Mouse (Mus musculus) CH12.LX (cell line): Measurements from ENCODE around the gene Zfp771. TPM values are rescaled to one million over a fixed set of nuclear protein-coding genes. Genes with fewer than 3 reads are reported as not detected.

Source experiments
- DNase-seq: peaks from one replicate; pipeline ENCODE4 v3.0.0-alpha.2; 2013; ENCODE audit errors: extremely low read depth
- H3K27ac ChIP-seq: 2 replicates; pipeline ENCODE4 v1.5.1; 2012; ENCODE audit warnings: low read depth, mild to moderate bottlenecking, control low read depth, moderate library complexity; ENCODE audit not compliant: insufficient read depth
- H3K27me3 ChIP-seq: replicated peaks from 2 replicates; pipeline ENCODE3; 2012; ENCODE audit warnings: inconsistent platforms
- H3K36me3 ChIP-seq, 2 experiments: replicated peaks in 1 of 2; 2 replicates each; pipeline versions ENCODE3 to v1.6.1; 2012; ENCODE audit warnings: inconsistent platforms in 1 of 2, low read length in 1 of 2, mild to moderate bottlenecking in 1 of 2, mixed read lengths in 1 of 2, moderate library complexity in 1 of 2; ENCODE audit not compliant: control insufficient read depth in 1 of 2, insufficient read depth in 1 of 2
- H3K4me1 ChIP-seq, 2 experiments: 2 replicates each; pipeline ENCODE4 v1.6.1; 2012; ENCODE audit warnings: inconsistent platforms in 1 of 2, moderate library complexity in 1 of 2; ENCODE audit not compliant: insufficient read depth in 2 of 2, control insufficient read depth in 1 of 2
- H3K4me2 ChIP-seq: 2 replicates; pipeline ENCODE4 v1.6.1; 2012; ENCODE audit warnings: low read depth, mild to moderate bottlenecking, control low read depth; ENCODE audit not compliant: poor library complexity, insufficient read depth, severe bottlenecking
- H3K4me3 ChIP-seq, 3 experiments: fragments of 150-350 bp in 1 of 3; sonication (generic) in 1 of 3; replicated peaks in 1 of 3; 2 replicates each; pipeline versions ENCODE3 to v1.5.1; 2011 to 2012; ENCODE audit warnings: low read depth in 2 of 3, low read length in 2 of 3, mild to moderate bottlenecking in 2 of 3, moderate library complexity in 2 of 3, control low read depth in 1 of 3, improper control_type of control experiment in 1 of 3, inconsistent platforms in 1 of 3, mixed read lengths in 1 of 3; ENCODE audit not compliant: poor library complexity in 1 of 3
- H3K79me2 ChIP-seq: replicated peaks from 2 replicates; pipeline ENCODE4 v1.6.1; 2012; ENCODE audit warnings: mild to moderate bottlenecking, moderate library complexity; ENCODE audit not compliant: control insufficient read depth, poor library complexity, insufficient read depth, severe bottlenecking; ENCODE audit errors: extremely low read depth
- H3K9ac ChIP-seq: 2 replicates; pipeline ENCODE4 v1.6.1; 2012; ENCODE audit warnings: low read depth, mild to moderate bottlenecking, control low read depth, moderate library complexity; ENCODE audit not compliant: insufficient read depth
- H3K9me3 ChIP-seq: replicated peaks from 2 replicates; pipeline ENCODE3; 2012; ENCODE audit warnings: low read length, inconsistent platforms, mixed read lengths
- BHLHE40 ChIP-seq: IDR thresholded peaks from 2 replicates; pipeline ENCODE4 v1.6.1; 2011; ENCODE audit warnings: mild to moderate bottlenecking, low read depth, low read length, improper control_type of control experiment
- CHD2 ChIP-seq: IDR thresholded peaks from 2 replicates; pipeline ENCODE4 v1.6.1; 2011; ENCODE audit warnings: low read length, improper control_type of control experiment
- CTCF ChIP-seq, 2 experiments: IDR thresholded peaks in 1 of 2; conservative IDR thresholded peaks in 1 of 2; 2 replicates each; pipeline ENCODE4 v1.5.1; 2011 to 2012; ENCODE audit warnings: low read depth in 2 of 2, low read length in 2 of 2, improper control_type of control experiment in 1 of 2, inconsistent platforms in 1 of 2, mild to moderate bottlenecking in 1 of 2, moderate library complexity in 1 of 2
- E2F4 ChIP-seq: IDR thresholded peaks from 2 replicates; pipeline ENCODE4 v1.6.1; 2011; ENCODE audit warnings: low read depth, low read length, improper control_type of control experiment; ENCODE audit not compliant: insufficient replicate concordance
- ELF1 ChIP-seq: IDR thresholded peaks from 2 replicates; pipeline ENCODE4 v1.6.1; 2014; ENCODE audit warnings: low read depth, mild to moderate bottlenecking, inconsistent platforms, low read length, improper control_type of control experiment
- GABPA ChIP-seq: IDR thresholded peaks from 2 replicates; pipeline ENCODE4 v1.6.1; 2012; ENCODE audit warnings: low read depth, low read length, improper control_type of control experiment, inconsistent platforms; ENCODE audit not compliant: insufficient replicate concordance
- HCFC1 ChIP-seq: IDR thresholded peaks from 2 replicates; pipeline ENCODE4 v1.6.1; 2012; ENCODE audit warnings: low read depth, mild to moderate bottlenecking, inconsistent platforms, low read length, improper control_type of control experiment
- IRF4 ChIP-seq: IDR thresholded peaks from 2 replicates; pipeline ENCODE4 v1.6.1; 2014; ENCODE audit warnings: low read depth, mild to moderate bottlenecking, inconsistent platforms, low read length, improper control_type of control experiment
- JUN ChIP-seq: IDR thresholded peaks from 2 replicates; pipeline ENCODE4 v1.6.1; 2011; ENCODE audit warnings: low read depth, mild to moderate bottlenecking, low read length, improper control_type of control experiment, moderate library complexity; ENCODE audit not compliant: insufficient read depth
- JUND ChIP-seq: conservative IDR thresholded peaks from 2 replicates; pipeline ENCODE4 v1.6.1; 2011; ENCODE audit warnings: low read depth, low read length, improper control_type of control experiment
- KAT2A ChIP-seq: IDR thresholded peaks from 2 replicates; pipeline ENCODE4 v1.6.1; 2012; ENCODE audit warnings: low read length, improper control_type of control experiment, inconsistent platforms; ENCODE audit not compliant: insufficient replicate concordance
- MAX ChIP-seq: IDR thresholded peaks from 2 replicates; pipeline ENCODE4 v1.6.1; 2011; ENCODE audit warnings: low read length, improper control_type of control experiment
- MAZ ChIP-seq: IDR thresholded peaks from 2 replicates; pipeline ENCODE4 v1.6.1; 2012; ENCODE audit warnings: low read depth, mild to moderate bottlenecking, inconsistent platforms, low read length, improper control_type of control experiment, moderate library complexity
- MXI1 ChIP-seq: IDR thresholded peaks from 2 replicates; pipeline ENCODE4 v1.6.1; 2011; ENCODE audit warnings: mild to moderate bottlenecking, low read depth, low read length, improper control_type of control experiment
- MYC ChIP-seq: IDR thresholded peaks from 2 replicates; pipeline ENCODE4 v1.6.1; 2011; ENCODE audit warnings: low read depth, mild to moderate bottlenecking, improper control_type of control experiment, low read length
- NELFE ChIP-seq: IDR thresholded peaks from 2 replicates; pipeline ENCODE4 v1.6.1; 2011; ENCODE audit warnings: low read depth, low read length, improper control_type of control experiment
- NRF1 ChIP-seq: IDR thresholded peaks from 2 replicates; pipeline ENCODE4 v1.6.1; 2014; ENCODE audit warnings: low read depth, mild to moderate bottlenecking, inconsistent platforms, low read length, improper control_type of control experiment, moderate library complexity
- POLR2A ChIP-seq: IDR thresholded peaks from 2 replicates; pipeline ENCODE4 v1.6.1; 2011; ENCODE audit warnings: low read depth, mild to moderate bottlenecking, improper control_type of control experiment, low read length
- POLR2AphosphoS2 ChIP-seq: IDR thresholded peaks from 2 replicates; pipeline ENCODE4 v1.6.1; 2011; ENCODE audit warnings: low read depth, low read length, improper control_type of control experiment
- RAD21 ChIP-seq: IDR thresholded peaks from 2 replicates; pipeline ENCODE4 v1.6.1; 2011; ENCODE audit warnings: low read depth, mild to moderate bottlenecking, low read length, improper control_type of control experiment, moderate library complexity
- SIN3A ChIP-seq: IDR thresholded peaks from 2 replicates; pipeline ENCODE4 v1.6.1; 2012; ENCODE audit warnings: low read length, improper control_type of control experiment, inconsistent platforms
- TBP ChIP-seq: conservative IDR thresholded peaks from 2 replicates; pipeline ENCODE4 v1.6.1; 2011; ENCODE audit warnings: low read depth, low read length, improper control_type of control experiment
- TCF12 ChIP-seq: IDR thresholded peaks from 2 replicates; pipeline ENCODE4 v1.6.1; 2014; ENCODE audit warnings: low read depth, mild to moderate bottlenecking, inconsistent platforms, low read length, improper control_type of control experiment
- UBTF ChIP-seq: IDR thresholded peaks from 2 replicates; pipeline ENCODE4 v1.6.1; 2012; ENCODE audit warnings: low read depth, mild to moderate bottlenecking, inconsistent platforms, low read length, improper control_type of control experiment, moderate library complexity
- ZC3H11A ChIP-seq: IDR thresholded peaks from 2 replicates; pipeline ENCODE4 v1.6.1; 2012; ENCODE audit warnings: low read depth, mild to moderate bottlenecking, inconsistent platforms, low read length, improper control_type of control experiment
- ZKSCAN1 ChIP-seq: IDR thresholded peaks from 2 replicates; pipeline ENCODE4 v1.6.1; 2012; ENCODE audit warnings: low read depth, inconsistent platforms, low read length, improper control_type of control experiment, borderline replicate concordance
- ZMIZ1 ChIP-seq: IDR thresholded peaks from 2 replicates; pipeline ENCODE4 v1.6.1; 2012; ENCODE audit warnings: low read depth, mild to moderate bottlenecking, inconsistent platforms, low read length, improper control_type of control experiment
- ZNF384 ChIP-seq: IDR thresholded peaks from 2 replicates; pipeline ENCODE4 v1.6.1; 2012; ENCODE audit warnings: low read depth, low read length, improper control_type of control experiment, inconsistent platforms
- dilution Hi-C: fragments of 300-500 bp; cut with MboI; formaldehyde crosslinking; loops from 2 replicates; pipeline ENCODE4 v1.14.3; 2020; ENCODE audit warnings: low sequenced_read_pairs; ENCODE audit not compliant: extremely low pct_unique_long_range_greater_than_20kb, extremely low pct_ligation_motif_present
- in situ Hi-C: fragments of 300-500 bp; cut with MboI; formaldehyde crosslinking; loops from 3 replicates; pipeline ENCODE4 v1.14.3; 2019; ENCODE audit warnings: low sequenced_read_pairs, low pct_ligation_motif_present, low pct_unique_long_range_greater_than_20kb, mixed read lengths
- polyA plus RNA-seq: library from polyadenylated mRNA; unstranded; fragments of >175 nt; gene quantifications from 2 replicates; pipeline ENCODE4 v1.2.1, GENCODE M21; 2012; ENCODE audit warnings: low read depth; ENCODE audit not compliant: insufficient read length
- total RNA-seq, 2 experiments: library from RNA; depleted of rRNA; stranded (reverse); fragments of 300-350 nt in 1 of 2; fragments of >200 nt in 1 of 2; gene quantifications; 2 replicates each; pipeline ENCODE4 v1.2.3; 2012 to 2014

The Zfp771 gene
- 26.5 and 29.8 TPM in 2 replicates for total RNA-seq (2012; rRNA removed)
- total RNA-seq (2014; rRNA removed) = 23.9 and 27.0 TPM in 2 replicates
- 34.7 and 35.5 TPM in 2 replicates for polyA plus RNA-seq

GRCm38 (mm10) chr7:127243870-127244657, at the start of gene Zfp771:
Gene Zfp771 (plus strand): TSS chr7:127244274.
- in situ Hi-C loops (no loop called here), dilution Hi-C loops (no loop called here)
- Histone ChIP-seq H3K79me2 (peaks cover 4% of the 10 kb centered on the region), H3K27me3 (no peaks in the 10 kb centered on the region), H3K4me3 (peak within 1 kb of the TSS; percentile 76 to 90 (median 82)), H3K27ac (peak within 1 kb of the TSS; percentile 88), H3K9me3 (peaks cover 3% of the 10 kb centered on the region), H3K4me1 (peaks cover 14 to 42% of the 10 kb centered on the region in 2 experiments), H3K4me2 (peak within 1 kb of the TSS; percentile 64), H3K9ac (peak within 1 kb of the TSS; percentile 99), H3K36me3 (peaks cover 16 to 33% of the 10 kb centered on the region in 2 experiments)
- peak; percentile 96 for DNase-seq
- TF ChIP-seq ZC3H11A = no peak
- TF ChIP-seq CHD2 = no peak
- TF ChIP-seq E2F4 = no peak
- peak; percentile 79 for TF ChIP-seq TBP
- peak; percentile 62; the same call in 1 of the 2 replicates for TF ChIP-seq POLR2AphosphoS2
- TF ChIP-seq JUND = no peak
- TF ChIP-seq MAX = peak; percentile 48
- TF ChIP-seq IRF4 = peak; percentile 42
- TF ChIP-seq UBTF = peak; percentile 99
- TF ChIP-seq ZKSCAN1 = no peak
- TF ChIP-seq MXI1 = peak; percentile 89
- no peak for TF ChIP-seq KAT2A
- no peak for TF ChIP-seq JUN
- TF ChIP-seq HCFC1 = peak; percentile 59
- TF ChIP-seq NELFE = peak; percentile 94
- TF ChIP-seq MYC = peak; percentile 56
- TF ChIP-seq NRF1 = no peak
- peak in 1 of 2 experiments; percentile 11; a peak in 1 of 4 replicates for TF ChIP-seq CTCF (conservative IDR thresholded peaks at IDR 0.05 in 1 of 2, IDR thresholded peaks at IDR 0.05 in 1 of 2; ENCODE audit: low read depth in 2 of 2, low read length in 2 of 2)
- TF ChIP-seq TCF12 = peak; percentile 81
- peak; percentile 66; the same call in 1 of the 2 replicates for TF ChIP-seq SIN3A
- TF ChIP-seq ZMIZ1 = peak; percentile 82
- peak; percentile 57; the same call in 1 of the 2 replicates for TF ChIP-seq ELF1
- peak; percentile 66; the same call in 1 of the 2 replicates for TF ChIP-seq MAZ
- no peak for TF ChIP-seq GABPA
- TF ChIP-seq RAD21 = no peak
- TF ChIP-seq POLR2A = peak; percentile 98
- 0 out of 2 replicates have a peak, but pooled peaks have one; percentile 2 for TF ChIP-seq ZNF384
- peak; percentile 16 for TF ChIP-seq BHLHE40
